Mouse (Mus musculus) spleen, postnatal 4 days (tissue): ENCODE measurements around the gene Ffar2.

Experiments
- DNase-seq, 2 experiments: peaks; one replicate each; pipeline ENCODE4 v3.0.0; 2022; ENCODE audit warnings: low spot score in 2 of 2

The Ffar2 gene

DNA sequence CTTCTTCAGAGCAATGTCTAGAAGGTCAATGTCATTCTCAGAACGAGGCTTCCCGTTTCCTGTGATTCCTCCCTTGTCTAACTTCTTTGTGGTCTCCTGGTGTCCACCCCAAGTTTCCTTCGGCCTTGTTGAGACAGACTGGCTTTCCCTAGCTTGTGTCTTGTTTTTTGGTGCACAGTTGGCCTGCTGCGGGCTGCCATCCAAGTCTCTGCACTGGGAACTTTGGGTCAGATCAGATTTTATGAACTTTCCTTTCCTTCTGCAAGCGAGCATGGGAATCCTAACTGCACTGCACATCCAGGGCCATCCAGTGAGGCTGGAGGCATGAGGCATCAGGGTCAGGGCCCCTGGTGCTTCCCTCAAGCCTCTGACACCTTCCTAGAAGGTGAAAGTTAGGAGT, 2.0 kb downstream of the Ffar2 start:
- DNase-seq: no peak

DNA sequence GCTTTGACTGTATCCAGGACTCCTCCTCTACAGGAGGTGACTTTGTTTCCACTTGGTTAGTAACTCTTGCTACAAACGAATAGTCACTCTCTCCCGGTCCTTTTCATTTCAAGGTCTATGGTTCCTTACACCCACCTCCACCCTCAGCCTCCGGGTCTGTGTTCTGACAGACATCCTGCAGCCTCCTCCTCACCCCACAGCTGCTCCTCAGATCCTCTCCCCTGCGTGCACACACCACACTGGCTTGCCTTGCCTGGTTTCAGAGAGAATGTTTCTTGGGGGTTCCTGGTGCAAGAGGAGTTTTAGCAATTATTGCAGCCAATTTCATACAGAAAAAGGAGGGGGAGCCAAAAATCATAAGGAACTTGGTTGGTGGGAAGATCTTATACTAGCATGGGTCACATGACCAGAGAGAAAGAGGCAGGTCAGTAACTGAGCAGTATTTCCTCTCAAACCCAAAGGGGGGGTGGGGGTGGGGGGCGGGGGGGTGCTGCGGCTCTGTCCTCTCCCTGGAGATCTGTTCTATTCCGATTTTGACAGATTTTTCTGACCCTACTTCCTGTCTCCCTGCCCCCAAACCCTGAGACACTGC, 2.6 kb downstream of the Ffar2 start:
- DNase-seq: no peak

GRCm38 (mm10) chr7:30820131-30820530, 3.4 kb downstream of the Ffar2 start:
- DNase-seq: no peak

DNA sequence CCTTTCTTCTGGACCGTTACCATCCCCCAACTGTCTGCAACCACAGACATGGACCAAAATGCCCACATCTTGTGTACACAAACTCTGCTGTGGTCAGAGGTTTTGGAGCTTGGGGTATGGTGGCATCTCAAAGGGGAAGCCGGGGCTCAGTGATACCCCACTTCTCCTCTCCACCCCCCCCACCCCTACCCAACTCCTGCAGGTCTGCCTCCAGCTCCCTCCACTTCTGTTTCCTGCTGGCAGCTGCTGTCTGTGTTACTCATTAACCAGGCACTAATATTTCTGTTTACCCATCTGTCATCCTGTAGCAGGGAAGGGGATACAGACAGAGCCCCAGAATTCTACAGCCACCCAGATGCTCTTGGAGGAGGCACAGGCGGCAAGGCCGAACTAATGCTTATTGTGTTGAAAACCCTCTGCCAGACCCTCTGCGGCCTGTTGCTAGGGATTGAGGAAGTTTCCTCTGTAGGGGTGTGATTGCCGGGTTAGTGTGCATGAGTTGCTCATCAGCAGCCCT, 11.2 kb downstream of the Ffar2 start:
- DNase-seq: peak in 1 of 2 experiments; percentile 24

DNA sequence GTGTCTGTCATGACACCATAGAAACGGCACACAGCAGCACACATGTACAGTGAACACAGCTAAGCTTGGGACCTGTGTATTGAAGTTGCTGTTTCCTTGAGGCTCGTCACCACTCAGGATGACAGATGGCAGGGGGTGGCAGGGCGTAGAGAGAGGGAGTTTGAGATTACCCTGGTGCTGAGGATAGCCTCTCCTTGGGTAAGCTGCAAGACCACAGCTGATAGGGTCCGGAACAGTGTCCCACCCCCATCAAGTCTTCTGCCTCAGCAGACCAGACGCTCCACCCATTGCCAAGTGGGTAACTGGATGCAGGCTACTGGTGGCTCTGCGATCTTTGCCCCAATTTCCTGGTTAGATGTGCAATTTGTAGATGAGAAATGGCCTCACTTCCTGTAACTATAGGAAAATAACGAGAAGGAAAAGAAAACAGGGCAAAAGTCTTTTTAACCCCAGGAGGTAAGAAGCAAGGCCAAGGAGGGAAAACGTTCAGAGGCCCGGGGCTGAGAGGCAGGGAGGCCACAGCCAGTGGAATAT, 11.8 kb downstream of the Ffar2 start:
- DNase-seq: peak in 1 of 2 experiments; percentile 29

DNA sequence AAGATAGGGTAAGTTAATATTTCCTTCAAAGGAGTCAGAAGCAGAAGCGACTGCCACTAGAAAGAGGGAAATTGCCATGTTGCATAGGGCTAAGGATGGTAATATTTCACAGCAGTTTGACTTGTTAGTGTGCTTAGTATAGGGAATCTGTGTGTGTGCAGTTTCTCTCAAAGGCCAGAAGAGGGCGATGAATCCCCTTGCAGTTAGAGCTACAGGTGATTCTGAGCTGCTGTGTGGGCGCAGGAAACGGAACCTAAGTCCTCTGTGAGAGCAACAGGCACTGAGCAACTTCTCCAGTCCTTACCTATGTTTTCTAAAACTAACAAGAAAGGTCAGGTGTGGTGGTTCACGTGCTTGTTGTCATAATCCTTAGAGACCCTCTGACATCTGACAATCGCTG, 13.3 kb downstream of the Ffar2 start:
- no peak for DNase-seq

DNA sequence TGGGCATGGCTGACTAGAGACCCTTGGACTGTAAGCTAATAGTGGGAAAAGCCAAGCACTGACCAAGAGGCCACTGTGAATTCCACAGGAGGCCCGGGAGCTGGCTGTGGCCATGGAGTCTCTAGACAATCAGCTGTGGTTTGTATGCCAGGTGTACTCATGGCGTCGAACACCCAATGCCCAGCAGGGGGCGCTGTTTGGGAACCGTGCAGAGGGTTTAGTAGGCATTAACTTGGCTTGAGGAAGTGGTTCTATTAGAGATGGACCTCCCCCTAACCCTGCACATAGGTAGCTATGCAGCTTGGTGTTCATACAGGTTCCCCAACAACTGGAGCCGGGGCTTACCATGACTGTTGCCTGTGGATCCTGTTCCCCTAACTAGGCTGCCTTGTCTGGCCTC, 17.7 kb downstream of the Ffar2 start:
- DNase-seq: peak; percentile 68 to 93

DNA sequence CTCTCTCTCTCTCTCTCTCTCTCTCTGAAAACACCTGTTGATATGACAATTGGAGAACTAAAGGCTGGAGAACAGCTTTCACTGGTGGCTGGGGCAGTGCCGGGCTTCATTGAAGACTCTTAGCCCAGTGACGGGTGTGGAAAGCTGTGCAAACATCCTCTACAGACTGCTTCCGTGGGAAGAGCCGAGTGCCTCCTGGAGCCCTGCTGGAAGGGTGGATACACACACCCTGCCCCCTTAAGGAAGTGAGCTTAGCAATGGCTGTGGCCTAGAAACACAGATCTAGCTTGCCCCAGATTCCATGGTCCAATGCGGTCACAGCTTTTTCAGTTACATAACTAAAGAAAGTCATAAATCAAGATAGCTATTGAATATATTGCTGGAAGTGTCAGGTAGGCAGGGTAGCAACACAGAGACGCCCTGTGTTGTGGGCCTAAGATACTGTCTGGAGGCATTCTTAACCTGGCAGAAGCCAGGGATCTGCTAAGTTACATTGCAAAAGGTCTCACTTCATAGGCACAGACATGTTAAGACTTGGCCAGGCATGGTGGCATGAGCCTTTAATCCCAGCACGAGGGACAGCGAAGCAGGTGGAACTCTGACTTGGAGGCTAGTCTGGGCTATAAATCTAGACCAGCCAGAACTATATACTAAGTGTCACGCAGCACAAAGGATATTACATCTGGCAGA, 19.4 kb downstream of the Ffar2 start:
- no peak for DNase-seq

DNA sequence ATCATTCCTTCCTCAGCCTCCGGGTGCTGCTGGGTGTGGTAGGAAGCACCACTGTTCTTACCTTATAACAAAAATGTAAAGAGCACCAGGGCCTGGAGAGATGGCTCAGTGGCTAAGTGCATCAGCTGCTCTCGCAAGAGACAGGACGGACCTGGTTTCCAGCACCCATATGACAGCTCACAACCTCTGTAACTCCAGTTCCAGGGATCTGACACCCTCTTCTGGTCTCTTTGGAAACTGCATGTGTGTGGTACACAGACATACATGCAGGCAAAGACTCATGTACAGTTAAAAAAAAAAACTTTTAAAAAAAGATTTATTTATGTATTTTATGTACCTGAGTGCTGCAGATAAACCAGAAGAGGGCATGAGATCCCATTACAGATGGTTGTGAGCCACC, 20.3 kb downstream of the Ffar2 start:
- DNase-seq: no peak

- DNase-seq: no peak
Measured at GRCm38 (mm10) chr7:30800653-30801052, 22.9 kb downstream of the Ffar2 start.

DNA sequence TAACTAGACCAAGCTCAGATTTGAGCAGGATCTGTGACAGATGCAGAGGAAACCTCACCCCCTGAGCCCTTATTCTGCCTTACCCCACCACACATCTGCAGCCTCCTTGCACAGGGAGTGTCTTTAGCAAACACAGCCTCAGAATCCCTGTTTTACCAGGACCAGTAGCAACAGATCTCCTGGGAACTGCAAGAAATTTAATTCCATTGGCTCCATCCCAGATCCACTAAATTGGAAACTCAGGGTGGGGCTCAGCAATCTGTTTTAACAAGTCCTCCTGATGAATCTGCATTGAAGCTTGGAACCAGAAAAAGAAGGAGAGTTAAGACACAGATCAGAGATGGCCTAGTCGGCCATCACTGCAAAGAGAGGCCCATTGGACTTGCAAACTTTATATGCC, 26.8 kb downstream of the Ffar2 start:
- DNase-seq: no peak

DNA sequence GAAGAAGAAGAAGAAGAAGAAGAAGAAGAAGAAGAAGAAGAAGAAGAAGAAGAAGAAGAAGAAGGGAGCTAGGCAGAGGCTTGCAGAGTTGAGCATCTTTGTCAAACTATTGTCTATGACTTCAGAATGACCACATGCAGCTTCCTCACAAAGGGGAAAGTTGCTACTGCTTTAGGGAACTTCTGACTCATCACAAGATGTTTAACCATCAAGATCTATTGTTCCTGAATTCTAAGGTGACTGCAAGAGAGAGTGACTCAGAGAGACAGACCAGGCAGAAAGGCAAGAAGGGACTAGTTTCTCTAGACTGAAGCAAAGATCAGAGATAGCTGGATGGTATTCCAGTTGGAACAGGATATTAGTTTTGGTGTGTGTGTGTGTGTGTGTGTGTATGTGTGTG, 28.7 kb downstream of the Ffar2 start:
- DNase-seq: no peak

- DNase-seq: no peak
Measured at GRCm38 (mm10) chr7:30791921-30792320, 31.7 kb downstream of the Ffar2 start.

- DNase-seq: no peak
Measured at GRCm38 (mm10) chr7:30790141-30790540, 33.4 kb downstream of the Ffar2 start.

GRCm38 (mm10) chr7:30787377-30788022, 36.1 kb downstream of the Ffar2 start, which contains the start of gene Krtdap:
Krtdap (plus strand) TSS chr7:30787896.
- DNase-seq: no peak

- DNase-seq: no peak
Measured at GRCm38 (mm10) chr7:30785721-30786546, 37.6 kb downstream of the Ffar2 start.

GRCm38 (mm10) chr7:30785154-30785553, 38.4 kb downstream of the Ffar2 start:
- DNase-seq: no peak

GRCm38 (mm10) chr7:30782658-30783057, 40.9 kb downstream of the Ffar2 start:
- DNase-seq: no peak

DNA sequence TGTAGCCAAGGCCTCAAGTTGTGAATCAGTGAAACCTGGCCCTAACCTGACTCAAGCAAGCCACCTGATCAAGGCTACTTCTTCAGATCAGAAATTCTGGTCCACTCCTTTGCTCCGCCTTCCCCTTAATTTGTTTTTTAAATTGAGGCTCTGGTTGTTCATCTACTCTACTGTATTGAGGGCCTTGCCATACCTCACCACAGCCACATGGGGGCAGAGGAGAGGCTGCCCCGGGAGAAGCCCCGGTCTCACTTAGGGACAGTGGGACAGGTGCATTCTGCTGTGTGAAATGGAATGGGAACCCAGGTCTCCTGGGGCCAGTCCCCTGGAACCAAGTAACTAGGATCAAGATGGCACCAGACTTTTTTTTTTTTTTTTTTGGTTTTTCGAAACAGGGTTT, 41.8 kb downstream of the Ffar2 start:
- no peak for DNase-seq

GRCm38 (mm10) chr7:30777911-30778310, 45.7 kb downstream of the Ffar2 start:
- DNase-seq: no peak

DNA sequence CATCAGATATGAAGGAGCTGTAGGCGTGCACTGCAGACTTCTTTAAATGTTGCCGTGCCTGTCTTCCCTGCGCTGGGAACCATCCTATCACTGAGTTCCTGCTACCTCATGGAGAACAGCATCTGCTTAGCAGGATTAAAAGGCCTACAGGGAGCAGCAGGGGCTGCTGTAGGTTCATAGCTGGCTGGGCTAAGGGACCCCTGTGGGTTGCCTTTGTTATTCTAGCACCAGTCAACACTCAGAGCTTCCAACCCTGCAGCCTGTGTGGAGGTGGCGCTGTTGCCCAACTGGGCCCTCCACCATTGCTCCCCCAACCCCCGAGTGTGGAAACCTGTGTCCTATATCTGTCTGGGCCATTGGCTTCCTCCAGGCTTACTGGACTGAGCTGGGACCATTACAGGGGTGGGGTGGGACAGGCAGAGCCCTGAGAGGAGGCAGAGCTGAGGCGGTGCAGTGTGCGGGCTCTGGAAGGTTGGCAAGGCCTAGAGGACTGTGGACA, 46.4 kb downstream of the Ffar2 start:
- DNase-seq: no peak

GRCm38 (mm10) chr7:30776104-30776503, 47.5 kb downstream of the Ffar2 start:
- no peak for DNase-seq
